Mouse (Mus musculus) large intestine, adult 2 months (tissue): Measurements from ENCODE around the gene Cux2. TPM values are rescaled to one million over a fixed set of nuclear protein-coding genes. Genes with fewer than 3 reads are reported as not detected.
"Not testable (repeated sequence)": the region's sequence is repeated elsewhere in the genome, so short reads cannot be mapped to it uniquely, and the experiment has no call there.

Source experiments
- DNase-seq: peaks from one replicate; pipeline ENCODE4 v3.0.0-alpha.2; 2012; ENCODE audit warnings: low read depth, low spot score
- WGBS: fragments of 180-500 bp; shearing (Covaris S2); methylation state at CpG from one replicate; pipeline ENCODE4 v1.1.7; 2018; 5-methylcytosine and 5-hydroxymethylcytosine counted together
- polyA plus RNA-seq: library from polyadenylated mRNA; depleted of rRNA; stranded (reverse); fragments of >200 nt; gene quantifications from 2 replicates; pipeline ENCODE4 v1.2.3, GENCODE M21; 2012

Gene Cux2
- polyA plus RNA-seq, 1 experiment: 1.1 TPM

DNA sequence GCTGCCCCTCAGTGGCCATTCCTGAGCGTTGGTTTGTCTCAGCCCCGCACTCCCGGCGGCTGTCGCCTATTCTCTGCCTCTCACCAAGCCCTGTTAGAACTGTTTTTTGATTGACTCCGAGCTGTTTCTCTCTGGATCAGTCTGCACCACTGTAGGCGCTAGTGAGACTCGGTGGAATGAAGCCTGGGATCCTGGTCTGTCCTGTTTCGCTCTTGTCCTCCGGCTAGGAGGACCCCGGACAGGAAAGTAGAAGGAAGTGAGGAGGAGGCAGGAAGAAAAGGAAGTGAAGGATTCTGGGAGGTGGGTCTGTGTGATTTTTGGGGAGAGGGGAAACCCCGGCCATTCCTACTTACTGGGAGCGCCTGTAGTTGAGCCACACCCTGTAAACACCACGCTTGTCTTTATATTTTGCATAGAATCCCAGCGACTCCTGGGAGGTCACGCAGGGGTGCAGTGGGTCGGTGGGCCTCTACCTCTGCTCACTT is 201.8 kb downstream of the Cux2 start:
- 1% methylated on average over 17 of the region's 17 CpGs for WGBS

DNA sequence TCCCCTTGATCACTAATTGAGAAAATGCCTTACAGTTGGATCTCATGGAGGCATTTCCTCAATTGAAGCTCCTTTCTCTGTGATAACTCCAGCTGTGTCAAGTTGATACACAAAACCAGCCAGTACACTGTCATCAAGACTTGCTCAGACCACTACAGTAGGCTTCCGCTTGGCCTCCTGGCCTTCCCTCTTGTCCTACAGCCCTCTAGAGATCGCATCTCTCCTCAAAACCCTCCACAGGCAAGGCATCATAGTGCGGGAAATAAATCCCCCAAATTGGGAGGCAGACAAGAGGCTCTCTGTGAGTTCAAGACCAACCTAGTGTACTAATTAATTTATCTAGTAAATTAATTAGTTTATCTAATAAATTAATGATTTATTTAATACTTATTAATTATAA is 202.6 kb downstream of the Cux2 start:
- not testable (repeated sequence) for DNase-seq
- WGBS: 86% methylated on average over 3 of the region's 3 CpGs

More for the DNA sequence above, 201.8 kb downstream of the Cux2 start:
- DNase-seq: no peak

DNA sequence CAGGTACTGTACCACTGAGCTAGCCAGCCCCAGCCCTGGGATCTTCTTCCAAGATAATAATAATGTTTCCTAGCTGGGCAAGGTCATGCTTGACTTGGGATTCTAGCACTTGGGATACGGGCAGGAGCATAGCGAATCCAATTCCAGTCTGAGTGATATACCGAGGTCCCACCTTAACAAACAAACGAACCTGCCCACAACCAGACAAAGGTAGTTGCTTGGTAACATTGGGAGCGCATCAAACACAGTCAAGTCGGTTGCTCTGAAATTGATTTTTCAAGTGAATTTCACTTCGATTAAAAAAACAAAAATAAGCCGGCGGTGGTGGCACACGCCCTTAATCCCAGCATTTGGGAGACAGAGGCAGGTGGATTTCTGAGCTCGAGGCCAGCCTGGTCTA is 203.6 kb downstream of the Cux2 start:
- no peak for DNase-seq
- WGBS: 66% methylated on average over 11 of the region's 11 CpGs

DNA sequence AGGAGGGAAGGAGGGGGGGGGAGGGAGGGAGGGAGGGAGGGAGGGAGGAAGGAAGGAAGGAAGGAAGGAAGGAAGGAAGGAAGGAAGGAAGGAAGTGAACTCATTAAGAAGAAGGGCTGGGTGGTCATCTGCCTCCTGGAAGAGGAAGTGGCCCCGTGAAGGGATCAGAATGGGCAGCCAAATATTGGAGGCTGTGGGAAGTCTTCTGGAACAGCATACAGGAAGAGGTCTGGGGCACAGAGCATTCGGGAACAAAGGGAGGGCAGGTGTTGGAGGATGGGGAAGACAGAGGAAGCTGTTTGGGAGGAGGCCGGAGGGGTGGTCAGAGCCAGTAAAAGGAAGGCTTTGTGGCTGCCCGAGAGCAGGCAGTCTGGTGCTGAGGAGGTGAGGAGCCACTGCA is 204.5 kb downstream of the Cux2 start:
- 26% methylated on average over 4 of the region's 4 CpGs for WGBS

DNA sequence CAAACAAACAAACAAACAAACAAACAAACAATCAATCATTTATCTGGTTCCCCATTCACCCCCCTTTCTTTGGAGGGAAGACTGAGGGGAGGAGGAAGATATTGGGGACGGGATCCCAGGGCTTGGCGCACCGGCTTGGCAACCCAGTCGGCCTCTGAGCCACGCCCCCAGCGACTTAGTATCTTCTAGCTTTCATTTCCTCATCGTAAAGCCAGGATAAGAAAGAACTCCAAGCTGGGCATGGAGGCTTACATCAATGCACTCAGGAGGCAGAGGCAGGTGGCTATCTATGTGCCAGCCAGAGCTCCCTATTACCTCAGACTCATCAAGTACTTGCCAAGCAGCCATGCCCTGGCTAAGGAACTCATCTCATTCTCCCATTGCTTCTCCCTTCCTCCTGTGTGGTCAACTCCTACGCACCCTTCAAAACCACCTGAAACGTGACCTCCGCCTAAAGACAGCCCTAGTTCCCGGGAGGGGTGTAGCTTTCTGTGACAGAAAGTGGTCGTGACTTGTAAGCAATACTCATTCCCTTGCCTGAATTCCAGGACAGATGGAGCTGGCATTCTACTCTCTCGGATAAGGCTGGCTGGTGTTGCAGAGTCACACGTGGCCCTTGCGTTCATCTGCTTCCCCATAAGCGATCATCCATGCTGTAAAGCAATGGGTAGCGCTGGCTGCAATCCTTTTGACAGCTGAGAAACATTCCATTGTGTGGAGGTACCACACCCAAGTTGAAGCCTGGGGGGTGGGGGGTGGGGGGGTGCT is 206.6 kb downstream of the Cux2 start:
- WGBS: 15% methylated on average over 17 of the region's 17 CpGs
- DNase-seq: no peak

More for the DNA sequence above, 204.5 kb downstream of the Cux2 start:
- no peak for DNase-seq

DNA sequence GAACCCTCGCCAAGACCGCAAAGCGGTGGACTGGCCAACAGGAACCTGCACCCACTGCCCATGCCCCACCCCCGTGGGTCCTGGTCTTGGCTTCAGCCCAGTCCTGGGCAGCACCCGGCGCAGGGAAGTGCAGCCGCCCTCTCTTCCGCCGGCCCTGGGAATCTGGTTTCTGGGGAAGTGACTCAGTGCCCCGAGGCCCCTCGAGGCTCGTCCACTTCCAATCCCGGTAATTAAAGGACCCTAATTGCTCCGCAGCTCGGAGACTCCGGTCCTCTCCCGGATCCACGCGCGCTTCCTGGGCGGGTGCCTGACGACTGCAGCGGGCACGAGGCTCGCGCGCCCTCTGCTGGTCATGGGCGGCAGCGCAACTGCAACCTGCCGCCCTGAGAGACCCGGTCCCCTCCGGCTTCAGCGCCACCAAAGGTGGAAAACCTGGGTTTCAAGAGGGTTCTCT is 207.2 kb downstream of the Cux2 start:
- no peak for DNase-seq
- under 1% methylated on average over 33 of the region's 33 CpGs for WGBS

DNA sequence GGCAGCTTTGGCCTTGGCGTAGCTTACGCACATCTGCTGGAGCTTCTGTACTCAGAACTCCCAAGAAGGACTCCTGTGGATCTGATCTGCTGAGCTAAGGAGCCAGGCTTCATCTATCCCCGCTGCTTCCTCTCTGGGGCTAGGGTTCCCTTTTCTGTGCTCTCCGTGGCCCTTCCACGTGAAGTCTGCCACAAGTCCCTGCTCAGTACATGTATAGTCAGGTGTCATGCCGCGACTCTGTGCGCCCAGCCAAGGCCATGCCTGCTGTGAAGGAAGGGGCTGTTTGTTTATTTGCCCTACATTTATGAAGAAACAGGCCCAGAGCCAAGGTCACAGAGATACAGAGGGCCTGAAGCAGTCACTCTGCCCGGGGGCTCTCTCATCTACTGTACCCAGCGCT is 207.9 kb downstream of the Cux2 start:
- DNase-seq: no peak
- whole genome bisulfite sequencing: 48% methylated on average over 10 of the region's 10 CpGs

DNA sequence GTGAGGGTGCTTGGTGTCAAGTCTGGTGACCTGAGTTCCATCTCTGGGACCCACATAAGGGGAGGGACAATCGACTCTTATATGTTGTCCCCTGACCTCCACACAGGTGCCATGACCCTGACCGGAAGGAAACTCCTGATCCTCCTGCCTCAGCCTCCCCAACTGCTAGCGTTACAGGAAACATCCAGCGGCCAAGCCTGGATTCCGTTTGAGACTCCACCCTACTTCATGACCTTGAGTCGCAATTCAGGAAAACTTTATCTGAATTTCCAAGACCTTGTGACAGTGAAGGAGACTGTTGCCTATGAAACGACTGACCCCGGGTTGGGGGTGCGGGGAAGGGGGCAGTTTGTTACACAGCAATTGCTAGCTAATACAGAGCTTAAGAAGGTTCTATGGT is 208.4 kb downstream of the Cux2 start:
- WGBS: 85% methylated on average over 9 of the region's 9 CpGs
- no peak for DNase-seq

DNA sequence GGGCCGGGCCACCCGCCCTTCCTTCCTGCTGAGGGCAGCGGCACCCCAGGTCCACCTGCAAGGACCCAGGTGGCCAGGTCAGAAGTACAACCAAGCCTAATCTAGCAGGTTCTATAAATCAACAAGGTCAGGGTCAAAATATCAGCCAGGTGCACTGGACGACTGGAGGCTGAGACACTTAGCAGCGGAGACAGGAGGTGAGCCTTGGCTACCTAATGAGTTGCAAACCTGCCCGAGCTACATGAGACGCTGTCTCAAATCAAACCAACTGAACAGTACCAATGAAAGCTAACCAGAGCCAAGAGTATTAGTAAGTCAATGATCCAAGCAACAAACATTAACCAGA is 210.8 kb downstream of the Cux2 start:
- DNase-seq: no peak
- 17% methylated on average over 7 of the region's 7 CpGs for WGBS

DNA sequence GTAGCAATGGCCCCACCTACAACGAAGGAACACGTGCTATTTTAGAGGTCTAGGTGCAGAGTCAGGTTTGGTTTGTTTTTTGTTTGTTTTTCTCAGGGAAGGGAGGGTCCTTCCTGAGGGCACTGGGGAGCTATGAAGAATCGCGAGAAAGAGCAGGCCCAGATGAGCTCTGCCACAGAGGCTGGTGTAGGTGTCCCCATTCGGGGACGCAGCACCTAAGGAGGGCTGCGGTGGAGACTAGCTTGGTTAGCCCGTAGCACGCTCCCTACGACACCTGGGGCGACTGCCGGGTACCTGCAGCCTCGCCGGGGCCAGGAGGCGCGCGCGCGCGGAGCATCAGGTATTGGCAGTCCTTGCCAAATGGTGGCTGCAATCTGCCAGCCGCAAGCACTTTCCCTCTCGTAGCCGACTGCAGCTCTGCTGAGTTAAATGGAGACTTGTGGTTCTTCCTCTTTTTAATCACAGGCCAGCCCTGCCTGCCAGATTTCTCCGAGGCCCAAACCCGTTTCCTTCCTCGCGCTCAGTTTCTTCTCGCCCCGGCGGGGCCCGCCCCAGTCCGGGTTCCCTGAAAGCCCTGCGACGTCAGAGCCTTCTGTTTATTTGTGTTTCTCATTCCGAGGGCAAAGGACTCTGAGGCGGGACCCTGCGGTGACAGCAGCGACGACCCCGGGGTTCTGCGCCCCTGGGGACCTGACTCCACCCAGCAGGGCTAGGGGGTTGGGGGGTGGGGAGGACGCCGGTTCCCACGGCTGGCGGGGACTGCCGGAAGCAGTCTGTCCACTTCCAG is 211.4 kb downstream of the Cux2 start:
- DNase-seq: no peak
- WGBS: 2% methylated on average over 46 of the region's 46 CpGs

DNA sequence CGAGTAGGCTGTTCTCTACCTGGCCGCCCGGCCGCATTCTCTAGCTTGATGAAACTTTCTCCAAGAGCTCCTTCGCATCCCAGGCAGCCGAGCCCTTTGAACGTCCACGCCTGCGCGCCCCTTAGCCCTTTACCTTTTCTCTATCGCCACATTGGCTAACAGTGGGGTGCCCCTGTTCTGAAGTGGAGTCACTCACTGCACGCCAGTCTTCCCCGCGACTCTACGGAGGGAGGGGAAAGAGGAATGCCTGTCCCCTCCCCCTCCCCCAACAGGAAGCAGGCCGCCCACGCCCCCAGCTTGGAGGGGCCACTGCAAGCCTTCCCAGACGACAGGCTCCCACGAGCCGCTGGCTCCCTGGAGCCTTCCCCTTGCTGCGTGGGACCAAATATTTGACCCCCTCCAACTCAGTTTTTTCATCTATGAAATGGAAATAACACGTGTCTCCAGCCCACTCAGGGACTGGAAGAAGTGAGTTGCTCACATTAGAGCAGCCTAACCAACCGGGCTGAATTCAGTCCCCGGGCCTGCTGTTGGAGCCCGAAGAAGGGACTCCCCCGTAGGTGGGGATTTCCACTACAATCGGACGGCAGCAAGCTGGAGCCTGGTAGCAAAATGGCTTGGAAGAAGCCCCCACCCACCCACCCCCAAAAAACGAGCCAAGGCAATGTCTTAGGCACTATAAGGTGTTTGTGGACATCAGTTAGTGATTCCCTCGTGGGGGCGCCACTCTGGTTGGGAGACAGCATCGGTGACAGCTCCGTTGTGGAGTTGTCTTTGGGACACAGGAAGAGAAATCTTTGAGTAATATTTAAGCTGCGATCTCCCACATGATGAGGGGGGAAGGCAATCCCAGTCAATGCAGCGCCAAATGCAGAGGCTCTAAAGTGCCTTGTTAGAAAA is 212.2 kb downstream of the Cux2 start, which contains the start of gene Sh2b3:
Gene Sh2b3, minus strand, starts transcription at position 206 of the 900 bp plus-strand sequence.
- 3% methylated on average over 35 of the region's 35 CpGs for WGBS
- DNase-seq: no peak

DNA sequence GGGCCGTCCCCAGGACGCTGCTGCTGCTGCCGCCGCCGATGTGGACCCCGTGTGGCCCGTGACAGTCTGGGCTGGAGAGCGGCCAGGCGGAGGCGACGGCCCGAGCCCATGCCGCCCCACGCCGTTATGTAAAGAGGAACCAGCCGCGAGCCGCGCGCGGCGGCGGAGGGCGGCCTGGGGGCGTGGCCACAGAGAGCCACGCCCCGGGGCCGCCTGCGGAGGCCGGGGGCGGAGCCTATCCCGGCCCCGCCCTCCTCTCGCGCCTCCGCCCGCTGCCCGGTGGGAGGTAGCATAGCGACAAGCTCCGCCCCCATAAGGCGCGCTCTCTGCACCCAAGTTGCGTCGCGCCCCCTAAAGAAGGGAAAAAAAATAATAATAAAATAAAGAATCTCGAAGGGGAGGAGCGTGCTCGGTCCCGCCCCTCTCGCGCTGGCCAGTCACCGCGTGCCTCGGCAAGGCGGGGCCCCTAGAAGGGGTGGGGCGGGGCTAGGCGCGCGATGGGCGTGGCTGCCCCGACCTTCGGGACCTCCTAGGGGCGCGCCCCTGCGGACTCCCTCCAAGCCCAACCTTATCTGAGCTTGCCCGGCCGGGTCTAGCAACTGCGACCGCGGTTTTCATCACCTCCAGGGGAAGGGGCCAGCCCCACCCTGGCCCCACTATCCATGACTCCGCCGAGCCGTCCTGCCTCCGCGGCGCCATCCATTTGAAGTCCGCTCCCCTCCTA is 213.0 kb downstream of the Cux2 start:
- under 1% methylated on average over 77 of the region's 77 CpGs for WGBS
- no peak for DNase-seq

DNA sequence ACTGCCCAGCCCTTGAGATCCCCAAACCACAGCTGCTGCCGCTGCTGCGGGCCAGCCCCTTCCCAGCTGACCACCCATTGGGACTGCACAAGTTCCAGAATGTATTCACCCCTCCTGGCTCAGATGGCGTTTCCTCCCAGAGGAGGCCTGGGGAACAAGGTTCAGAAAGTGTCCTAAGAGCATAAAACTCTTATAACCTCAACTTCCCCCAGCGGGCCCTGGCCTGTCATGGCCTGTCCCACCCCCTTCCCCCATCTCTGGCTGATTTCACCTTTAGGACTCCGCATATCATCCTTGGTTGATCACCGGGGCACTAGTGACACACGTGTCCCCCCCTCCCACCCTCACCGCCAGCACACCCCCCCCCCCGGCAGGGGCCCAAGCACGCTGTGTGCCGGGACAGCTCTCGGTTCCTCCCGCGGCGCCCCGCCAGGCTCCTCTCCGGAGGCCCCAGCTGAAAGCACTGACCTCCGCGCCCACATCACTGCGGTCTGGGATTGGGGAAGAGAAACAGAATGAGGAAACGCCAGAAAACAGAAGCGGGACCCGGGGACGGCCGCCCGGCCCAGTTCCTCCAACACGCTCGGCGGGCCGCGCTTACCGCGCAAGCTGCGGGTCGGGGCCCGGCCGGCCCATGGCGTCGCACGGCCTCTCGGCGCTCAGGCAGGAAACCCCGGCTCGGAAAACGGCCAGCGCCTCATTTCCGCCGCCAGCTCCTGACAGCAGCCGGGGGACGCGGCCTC is 213.8 kb downstream of the Cux2 start:
- under 1% methylated on average over 50 of the region's 51 CpGs for WGBS
- DNase-seq: no peak

DNA sequence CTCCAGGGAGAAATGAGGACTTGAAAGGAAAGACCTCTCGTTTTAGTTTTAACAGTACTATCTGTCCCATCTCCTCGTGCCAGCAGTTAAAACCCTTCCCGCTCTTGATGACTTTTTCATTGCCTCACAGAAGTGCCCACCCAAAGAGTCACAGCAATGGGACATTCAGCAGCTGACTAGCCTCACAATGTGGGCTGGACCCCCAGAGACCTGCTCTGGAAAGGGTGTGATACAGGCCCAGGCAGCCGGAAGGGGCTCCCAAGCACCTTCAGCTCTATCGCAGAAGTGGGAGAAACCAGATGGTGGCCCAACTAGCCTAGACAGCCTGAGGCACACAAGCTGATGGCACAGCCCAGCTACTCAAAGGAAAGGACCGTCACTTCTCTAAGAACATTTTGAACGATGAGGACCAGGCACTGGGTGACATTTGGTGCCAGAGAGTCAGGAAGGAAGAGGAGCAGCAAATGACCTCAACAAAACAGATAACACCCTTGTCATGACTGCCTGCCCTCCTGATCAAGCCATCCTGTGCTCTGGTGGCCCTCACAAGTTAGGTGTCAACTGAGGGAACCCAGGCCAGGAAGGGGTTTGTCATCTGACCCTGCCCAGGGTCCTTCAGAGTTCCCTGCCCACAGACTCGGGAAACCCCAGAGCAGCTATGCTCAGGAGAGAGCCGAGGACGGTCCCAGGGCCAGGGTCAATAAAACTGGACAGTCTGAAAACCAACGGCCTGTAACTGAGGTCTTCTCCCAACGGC is 214.7 kb downstream of the Cux2 start:
- WGBS: 31% methylated on average over 12 of the region's 12 CpGs

DNA sequence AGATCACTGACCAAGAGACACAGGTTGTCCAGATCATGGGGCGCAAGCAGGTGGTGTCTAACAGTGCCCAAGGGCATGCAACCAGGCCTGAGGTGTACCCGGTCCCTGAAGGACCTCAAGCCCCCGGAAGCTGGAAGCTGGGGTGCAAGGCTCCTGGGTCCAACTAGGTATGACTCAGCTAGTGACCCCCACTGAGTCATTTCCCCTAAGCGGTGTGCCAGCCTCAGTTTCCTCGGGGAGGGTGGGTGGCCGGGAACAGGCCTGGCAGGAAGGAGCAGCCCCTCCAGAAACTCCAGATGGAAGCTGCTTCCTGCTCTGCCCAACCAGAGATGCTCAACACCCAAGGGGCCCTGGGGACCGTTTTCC is 215.7 kb downstream of the Cux2 start:
- no peak for DNase-seq
- 71% methylated on average over 7 of the region's 7 CpGs for WGBS

More for the DNA sequence above, 214.7 kb downstream of the Cux2 start:
- no peak for DNase-seq

DNA sequence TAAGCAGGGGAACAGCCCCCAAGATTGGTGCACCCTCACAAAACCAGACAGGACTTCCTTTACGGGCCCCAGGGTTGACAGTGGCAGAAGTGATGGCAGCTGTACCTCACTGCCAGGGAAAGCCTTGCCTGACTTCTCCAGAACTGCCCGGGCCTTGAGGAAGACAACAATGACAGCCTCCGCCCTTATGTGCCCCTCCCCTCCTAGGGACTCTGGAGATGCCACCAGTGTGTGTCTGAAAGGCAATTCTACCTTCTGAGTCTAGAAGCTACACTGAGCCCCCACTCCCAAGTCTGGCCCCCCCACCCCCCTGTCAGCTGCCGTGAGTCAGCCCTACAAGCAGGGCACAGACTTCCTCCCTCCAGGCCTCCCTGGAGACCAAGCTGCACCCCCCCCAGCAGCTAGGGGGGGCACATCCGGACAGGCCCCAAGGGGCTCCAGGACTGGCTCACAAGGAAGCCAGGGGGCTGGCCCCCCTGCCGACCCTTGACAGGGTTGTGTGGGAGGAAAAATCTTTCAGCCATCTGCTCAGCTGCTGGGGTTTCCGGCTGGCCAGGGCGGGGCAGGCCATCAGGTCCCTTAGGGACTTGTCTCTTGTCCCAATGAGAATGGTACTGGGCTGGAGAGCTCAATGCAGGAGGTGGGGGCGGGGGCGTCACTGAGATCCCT is 216.2 kb downstream of the Cux2 start:
- no peak for DNase-seq

DNA sequence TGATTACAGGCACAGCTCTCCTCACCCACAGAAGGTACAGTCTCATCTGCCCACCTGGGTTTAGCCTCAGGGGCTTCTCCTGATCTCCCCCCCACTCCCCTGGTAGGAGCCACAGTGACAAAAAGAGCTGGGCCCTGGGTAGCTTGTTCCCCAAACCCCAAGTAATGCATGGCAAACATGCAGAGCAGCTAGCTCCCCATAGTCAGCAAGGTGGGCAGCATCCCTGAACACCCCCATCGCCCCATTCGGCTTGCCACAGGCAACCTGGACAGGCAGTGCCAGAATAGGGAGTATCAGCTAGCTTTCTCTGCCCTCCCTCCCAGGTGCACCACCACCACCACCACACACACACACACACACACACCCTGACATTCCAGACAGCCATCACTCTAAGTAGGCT is 216.7 kb downstream of the Cux2 start:
- DNase-seq: no peak
- 93% methylated on average over 2 of the region's 2 CpGs for WGBS

More for the DNA sequence above, 216.2 kb downstream of the Cux2 start:
- 35% methylated on average over 10 of the region's 10 CpGs for WGBS
